Mouse (Mus musculus) T-helper 2 cell (primary cell): ENCODE results near the gene Srprb.

Experiments used
- in situ Hi-C: fragments of 300-600 bp; cut with MboI, MseI; formaldehyde crosslinking; loops from one replicate; pipeline ENCODE4 v1.15.1; 2025; ENCODE audit warnings: high pct_unique_total_duplicates

The Srprb gene

DNA sequence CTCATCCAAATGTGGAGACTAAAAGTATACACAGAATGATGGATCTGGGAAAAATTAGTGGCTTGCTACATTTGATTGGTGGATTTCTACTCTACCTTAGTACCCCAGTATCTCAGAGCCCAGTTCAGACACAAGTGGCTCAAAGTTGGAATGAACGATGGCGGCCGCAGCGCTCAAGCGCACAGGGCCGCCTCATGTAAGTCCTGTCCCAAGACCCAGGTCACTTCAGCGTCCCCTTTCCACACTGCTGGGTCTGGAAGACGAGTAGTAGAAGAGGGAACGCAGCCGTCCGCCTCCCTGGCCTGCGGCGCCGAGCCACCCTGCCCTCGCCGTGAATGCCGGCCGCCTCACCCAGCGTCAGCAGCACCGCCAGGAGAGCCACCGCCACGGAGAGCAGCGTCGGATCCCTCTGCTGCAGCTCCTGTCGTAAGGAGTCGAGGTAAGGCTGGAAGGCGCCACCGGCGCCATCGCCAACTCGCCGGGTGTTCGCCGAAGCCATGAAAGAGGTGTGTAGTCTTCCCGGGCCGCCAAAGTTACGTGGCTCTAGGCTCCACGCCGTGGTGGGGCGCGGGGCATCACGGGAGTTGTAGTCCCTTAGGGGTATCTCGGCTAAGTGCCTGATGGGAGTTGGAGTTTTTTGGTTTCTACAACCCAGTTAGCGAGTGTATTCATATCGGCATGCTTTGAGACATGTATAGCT, at the start of gene Srprb:
Gene Srprb, minus strand, starts transcription at position 577 of the 700 bp plus-strand sequence.
- in situ Hi-C loops, result loop anchor here (5.0 to 10.0 kb wide), 2 partner anchors 89 to 103 kb away; partner anchors contain the start of genes 1300017J02Rik, Rab6b and Topbp1

DNA sequence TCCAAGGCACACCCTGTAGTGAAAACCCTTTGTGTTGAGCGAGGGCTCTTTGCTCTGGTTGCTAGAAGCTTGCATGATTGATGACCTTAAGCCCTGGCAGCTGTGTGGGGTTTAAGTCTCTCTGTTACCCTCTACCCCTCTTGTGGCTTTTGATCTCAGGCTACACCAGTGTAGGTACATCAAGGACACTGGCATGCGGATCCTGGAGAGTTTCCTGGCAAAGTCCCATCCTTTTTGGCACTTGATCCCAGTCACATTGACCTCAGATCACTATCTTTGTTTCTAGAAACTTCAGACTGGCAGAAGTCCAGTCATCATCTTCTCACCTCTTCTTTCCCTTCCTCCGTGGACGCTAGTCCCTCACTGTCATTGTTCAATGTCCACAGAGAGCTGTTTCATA, 46.7 kb upstream of the Srprb start:
- in situ Hi-C loops, result no loop called here

DNA sequence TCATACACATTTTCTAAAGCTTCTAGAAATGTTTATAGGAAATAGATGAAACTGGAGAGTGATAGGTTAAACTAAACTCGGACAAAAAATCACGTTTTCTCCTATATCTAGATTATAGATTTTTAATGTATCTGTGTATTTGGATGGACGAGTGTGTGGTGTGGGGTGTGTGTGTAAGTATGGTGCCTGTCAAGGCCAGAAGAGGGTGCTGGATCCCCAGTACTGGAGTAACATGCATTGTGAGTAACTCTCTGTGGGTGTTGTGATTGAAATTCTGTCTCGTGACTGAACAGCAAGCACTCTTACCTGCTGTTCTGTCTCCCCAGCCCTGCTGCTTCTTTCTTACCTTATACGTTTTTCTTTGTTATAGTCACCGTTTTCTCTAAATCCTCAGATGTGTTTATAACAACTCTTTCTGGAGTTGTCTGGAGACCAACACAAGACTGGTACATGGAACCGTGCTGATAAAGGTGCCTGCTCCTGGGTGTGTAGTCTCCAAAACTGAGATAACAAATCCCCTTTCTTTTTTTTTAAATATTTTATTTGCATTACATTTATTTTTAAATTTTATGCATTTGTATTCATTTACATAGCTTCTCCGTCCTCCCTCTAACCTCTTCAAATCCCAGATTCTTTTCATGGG, 44.7 kb upstream of the Srprb start:
- in situ Hi-C loops, result no loop called here

DNA sequence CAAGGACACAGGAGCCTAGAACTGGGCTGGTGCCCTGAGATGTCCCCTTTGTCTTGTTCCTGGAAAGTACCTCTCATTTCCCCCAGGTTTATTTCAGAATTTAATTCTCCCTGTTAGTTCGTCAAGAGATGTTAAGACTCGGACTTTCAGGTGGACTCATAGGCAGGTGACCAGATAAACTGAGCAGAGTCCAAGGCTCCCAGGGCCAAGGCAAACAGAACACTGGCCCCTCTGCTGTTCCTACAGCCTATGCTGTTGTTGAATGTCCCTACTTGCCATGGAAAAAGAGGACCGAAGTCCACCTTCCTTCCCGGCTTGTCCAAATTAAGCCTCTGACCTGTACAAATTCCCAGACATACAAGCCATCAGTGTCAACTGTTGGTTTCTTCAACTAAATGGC, 41.7 kb upstream of the Srprb start:
- in situ Hi-C loops, result no loop called here

DNA sequence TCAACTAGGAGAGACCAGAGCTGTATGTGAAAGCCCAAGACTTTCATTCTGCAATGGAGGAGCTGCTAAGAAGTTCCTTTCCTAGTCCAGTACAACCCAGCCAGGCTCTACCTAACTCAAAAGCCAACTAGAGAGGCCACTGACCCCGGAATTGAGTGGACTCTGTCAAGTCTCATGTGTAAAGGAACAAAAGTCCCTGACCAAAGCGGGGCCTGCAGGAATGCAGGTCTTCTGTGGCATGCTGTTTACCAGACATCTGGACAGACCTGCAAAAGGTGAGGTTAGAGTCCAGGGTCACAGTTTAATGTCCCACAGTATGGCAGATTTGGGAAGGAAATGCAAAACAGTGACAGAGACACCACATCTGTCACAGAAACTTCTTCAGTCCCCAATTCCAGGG, 39.3 kb upstream of the Srprb start:
- in situ Hi-C loops, result no loop called here

DNA sequence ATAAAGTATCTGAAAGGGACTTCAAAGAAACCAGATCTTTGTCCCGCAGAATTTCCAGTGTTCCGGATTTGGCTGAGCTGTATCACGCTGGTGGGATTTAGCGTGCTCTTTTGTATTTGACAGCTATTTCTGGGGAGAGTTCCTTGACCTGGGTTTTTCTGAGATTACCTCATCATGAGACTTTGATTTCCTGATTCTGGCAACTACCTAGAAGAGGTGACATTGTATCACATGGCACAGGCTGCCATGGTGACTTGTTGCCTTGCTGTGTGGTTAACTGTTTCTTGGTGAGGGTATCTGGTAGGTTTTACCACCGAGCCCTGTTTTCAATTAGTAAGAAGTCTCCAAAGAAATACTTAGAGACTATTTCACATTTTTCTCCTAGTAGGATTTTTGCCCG, 37.5 kb upstream of the Srprb start:
- in situ Hi-C loops, result no loop called here

DNA sequence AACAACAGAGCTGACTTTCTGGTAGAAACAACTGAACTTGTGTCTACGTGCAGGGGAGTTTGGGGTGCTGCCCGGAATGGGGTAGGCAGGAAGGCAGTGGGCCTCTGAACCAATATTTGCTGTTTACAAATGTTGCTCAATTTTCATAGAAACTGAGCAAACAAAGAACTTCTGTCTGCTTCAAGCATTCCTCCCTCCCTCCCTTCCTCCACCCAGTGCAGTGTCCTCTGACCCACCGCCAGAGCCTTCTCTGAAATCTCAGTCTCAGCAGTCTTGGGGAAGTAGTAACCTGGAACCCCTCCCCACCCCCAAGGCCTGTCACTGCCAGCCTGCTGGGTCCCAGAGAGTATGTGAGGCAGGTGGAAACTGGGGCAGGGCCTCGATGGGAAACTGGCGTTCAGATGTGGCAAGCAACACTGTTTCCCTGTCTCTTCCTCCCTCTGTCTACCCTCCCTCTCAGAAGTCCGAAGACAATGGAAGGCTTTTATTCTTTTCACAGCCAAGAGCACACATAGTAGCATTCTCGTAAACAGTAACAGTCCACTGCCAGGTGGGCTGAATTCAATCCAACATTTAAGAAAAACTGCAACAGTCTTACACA, 32.7 kb upstream of the Srprb start:
- in situ Hi-C loops, result no loop called here

DNA sequence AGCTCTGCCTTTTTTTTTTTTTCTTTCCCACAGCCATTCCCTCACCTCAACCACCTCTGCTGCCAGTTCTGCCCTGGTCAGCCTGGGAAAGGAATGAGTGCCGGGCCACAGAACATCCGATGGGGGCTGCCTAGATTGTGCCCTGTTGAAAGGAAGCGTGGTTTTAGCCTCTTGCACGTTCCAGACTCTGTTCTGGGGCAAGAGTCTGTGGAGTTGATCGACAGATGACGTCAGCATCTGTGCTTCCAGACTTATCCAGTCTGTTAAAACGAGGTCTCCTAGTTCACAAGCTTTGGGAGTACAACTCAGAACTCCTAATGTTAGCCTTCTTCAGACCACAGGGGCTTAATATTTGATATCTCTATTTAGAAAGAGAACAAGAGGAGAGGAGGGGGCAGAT, 32.1 kb upstream of the Srprb start:
- in situ Hi-C loops, result no loop called here

DNA sequence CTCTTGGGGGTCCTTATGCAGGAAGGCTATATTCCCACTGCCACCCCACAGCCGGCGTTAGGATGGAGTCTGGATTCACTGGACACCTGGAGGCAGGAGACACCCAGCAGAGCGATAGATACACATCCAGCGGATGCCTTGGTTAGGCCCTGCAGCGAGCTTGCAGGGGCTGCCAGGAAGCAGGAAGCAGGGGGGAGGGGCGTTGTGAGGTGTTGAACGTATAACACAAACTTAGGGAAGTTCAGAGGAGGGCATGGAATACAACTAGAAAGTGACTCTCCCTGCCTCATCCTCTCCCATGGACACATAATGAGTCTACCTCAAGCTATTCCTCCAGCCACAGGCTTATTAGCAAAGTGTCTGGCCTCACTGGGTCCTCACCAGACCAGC, 31.1 kb upstream of the Srprb start:
- in situ Hi-C loops, result no loop called here

DNA sequence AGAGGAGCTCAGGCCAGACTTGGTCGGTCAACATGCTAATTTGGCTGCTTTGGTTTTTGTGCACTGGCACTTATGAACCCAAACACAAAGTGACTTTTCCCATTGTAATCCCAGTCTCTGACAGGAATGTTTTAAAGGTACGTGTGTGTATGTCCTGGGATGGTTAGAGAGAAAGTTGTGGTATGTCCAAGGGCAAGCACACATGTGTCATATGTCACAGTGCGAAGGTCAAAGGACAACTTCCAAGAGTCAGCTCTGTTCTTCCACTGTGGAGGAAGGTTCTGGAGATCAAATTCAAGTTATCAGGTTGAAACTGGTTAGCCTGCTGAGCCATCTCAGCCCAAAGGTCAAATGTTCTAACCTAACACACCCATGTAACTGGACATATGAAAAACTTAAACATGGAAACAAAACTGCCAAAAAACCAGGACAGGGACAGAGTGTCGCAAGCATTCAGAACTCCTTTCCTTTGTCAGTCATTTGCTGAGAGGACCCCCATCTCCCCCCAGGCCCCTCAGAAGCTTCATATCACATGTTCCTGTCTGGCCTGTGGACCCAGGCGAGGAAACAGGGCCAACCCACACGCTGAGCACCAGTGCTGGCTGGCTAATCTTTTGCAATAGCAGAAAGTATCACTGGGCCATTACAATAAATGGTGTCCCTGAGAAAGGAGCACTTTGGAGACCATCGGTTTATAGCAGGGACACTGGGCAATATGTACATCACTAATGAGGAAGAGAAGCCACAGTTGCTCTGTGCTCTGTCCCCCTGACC, 30.5 kb upstream of the Srprb start:
- in situ Hi-C loops, result no loop called here

DNA sequence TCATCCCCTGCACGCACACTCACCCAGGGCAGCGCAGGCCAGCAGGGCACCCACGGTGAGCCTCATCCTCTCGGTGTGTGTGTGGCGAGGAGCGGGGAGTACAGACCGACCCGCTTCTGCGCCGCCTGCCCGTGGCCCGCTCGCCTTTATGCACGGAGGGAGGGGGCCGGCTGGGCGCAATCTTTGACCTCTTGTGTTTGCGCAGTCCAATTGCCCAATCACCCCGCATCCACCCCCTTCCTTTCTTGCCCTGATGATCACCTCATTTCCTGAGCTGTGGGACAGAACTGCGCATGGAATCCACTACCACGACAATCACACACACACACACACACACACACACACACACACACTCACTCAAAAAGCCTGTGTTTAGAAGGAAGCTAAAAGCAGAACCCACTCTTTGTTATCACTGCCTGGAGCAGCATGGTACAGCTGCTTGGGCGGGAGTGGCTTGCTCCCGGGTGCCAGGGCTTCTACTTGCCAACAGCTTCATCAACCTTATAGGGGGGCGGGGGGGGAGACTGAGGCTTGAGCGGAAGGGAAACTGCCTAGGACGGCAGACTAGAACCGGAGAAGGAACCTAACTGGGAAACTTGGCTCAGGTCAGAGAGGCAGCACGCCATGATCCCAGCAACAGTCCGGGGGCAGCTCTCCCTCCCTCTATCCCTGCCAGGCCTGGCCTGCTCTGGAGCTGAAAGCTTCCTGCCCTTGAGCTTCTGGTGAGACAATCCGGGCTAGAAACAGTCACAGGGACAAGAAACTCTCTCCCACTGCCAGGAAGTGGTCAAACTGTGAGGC, 28.4 kb upstream of the Srprb start, which contains the start of the genes Gm20425 and Trf:
Gene Gm20425, minus strand, starts transcription at position 157 of the 801 bp plus-strand sequence.
Gene Trf, minus strand, starts transcription at position 294 of the 801 bp plus-strand sequence.
- in situ Hi-C loops, result no loop called here

DNA sequence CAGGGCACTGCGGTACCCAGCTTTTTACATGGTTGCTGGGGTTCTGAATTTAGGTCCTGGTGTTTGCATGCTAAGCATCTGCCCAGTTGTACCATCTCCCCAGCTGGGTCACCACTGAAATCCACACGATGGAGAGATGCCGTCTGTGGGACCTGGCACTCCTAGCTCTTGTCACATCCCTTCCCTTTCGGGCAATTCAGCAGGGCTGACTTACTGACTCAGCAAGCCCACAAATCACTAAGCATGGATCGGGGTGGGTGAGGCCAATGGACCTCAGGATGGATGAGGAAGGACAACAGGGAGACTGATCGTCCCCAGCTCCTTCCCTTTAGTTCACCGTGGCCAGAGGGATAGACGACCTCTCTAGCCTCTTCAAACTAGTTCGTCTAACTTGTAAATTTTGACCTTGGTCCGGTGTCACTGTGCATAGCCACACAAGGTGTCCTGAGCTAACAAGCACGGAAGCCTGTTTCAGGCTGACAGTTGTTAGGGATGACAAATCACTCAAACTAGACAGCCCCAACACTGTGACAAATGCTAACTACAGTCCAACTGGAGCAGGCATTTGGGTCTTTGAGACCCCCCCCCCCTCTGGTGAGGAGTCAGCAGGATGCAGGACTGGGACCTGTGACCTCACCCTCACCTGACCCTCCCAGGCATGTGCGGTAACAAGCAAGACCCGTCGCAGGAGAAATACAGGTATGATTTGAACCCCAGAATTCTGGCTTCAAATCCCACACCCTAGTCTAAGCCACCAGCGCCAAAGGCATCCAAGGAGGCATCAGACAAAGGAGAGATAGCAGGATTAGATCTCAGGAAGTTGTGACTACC, 27.3 kb upstream of the Srprb start:
- in situ Hi-C loops, result no loop called here

DNA sequence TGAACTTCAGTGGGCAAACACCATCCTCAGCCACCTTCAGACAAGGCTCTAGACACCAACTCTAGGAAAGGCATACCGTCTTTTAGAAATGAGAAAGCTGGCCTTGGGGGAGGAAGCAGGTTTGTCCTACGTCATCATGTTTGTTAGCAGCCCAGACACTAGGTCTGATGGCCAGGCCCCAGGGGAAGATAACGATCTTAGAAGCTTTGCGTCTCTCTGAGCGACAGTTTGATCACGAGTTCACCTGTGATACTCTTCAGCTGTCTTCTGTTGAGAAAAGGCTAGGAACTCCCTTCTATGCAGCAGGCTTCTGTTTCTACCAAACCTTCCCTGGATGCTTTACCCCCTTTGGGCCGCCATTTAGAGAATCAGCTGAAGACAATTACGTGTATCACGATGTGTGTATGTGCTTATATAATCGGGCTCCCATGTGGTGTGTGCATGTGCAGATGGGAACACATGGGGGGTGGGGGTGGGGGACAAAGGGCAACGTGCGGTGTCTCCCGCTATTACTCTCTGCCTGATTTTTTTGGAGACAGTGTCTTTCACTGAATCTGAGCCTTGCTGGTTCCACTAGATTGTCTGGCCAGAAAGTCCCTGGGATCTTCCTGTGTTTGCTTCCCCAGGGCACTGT, 26.6 kb upstream of the Srprb start:
- in situ Hi-C loops, result no loop called here

DNA sequence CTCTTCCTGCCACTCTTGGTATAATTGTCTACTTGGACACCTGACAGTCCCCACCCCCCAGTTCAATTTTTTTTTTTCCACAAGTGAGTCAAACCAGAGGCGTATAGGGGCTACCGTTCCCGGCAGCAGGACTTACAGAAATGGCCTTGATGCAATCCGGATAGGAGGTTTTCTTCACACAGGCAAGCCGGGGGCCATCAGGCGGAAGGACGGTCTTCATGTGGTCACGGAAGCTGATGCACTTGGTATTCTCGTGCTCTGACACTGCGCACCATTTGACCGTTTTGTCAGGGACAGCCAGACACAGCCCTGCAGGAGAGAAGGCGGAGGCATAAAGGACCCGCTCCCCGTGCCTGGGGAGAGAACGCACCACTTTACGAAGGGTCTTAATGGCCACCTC, 25.8 kb upstream of the Srprb start:
- in situ Hi-C loops, result no loop called here

DNA sequence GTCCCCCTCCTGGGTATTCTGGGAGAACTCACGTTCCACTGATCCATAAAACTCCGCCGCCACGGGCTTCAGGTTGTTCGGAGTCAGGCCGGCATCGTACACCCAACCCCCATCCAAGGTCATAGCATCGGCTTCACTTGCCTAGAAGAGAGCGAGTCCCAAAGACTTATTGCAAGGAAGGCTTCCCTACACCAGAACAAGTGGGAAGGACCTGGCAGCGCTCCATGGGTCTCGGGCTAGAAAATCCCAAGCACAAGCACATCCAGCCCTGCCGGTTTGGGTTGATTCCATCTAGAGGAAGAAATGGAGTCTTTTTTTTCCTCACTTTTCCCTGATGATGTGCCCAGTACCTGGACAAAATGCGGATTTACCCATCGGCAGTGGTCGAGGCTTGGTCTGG, 24.9 kb upstream of the Srprb start:
- in situ Hi-C loops, result no loop called here

DNA sequence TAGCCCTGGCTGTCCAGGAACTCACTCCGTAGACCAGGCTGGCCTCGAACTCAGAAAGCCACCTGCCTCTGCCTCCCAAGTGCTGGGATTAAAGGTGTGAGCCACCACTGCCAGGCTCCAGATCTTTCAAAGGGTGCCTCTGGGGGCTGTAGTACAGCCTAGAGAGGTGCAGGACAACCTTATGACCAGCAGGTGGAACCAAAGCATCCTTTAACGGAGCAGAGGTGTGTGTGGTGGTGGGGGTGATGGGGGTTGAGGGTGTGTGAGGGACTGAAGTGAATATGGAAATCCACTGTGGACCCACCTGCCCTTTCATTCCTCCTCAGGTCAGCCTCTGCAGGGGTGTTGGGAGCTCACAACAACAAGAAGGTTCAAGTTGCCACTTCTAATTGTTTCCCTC, 23.5 kb upstream of the Srprb start:
- in situ Hi-C loops, result no loop called here

DNA sequence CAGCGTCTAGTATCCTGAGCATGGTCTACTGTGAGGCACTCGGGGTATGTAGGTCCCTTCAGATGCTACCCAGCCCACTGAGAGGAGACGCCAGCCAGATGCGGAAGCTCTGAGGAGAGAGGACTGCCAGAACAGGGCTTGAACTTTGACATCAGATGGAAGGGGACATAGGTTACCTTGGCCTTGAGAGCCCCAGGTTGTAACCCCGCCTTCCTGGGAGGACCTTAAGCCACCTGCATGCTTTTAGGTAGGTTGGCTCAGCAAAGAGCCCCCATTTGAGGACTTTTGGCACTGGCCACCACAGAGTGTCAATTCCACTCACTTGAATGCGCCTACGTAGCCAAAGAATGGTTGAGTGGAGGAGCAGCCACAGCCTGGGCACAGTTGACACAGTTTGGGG, 22.8 kb upstream of the Srprb start:
- in situ Hi-C loops, result loop anchor here (5.0 kb wide), 1 partner anchor 68 kb away; no protein-coding TSS in a partner anchor

DNA sequence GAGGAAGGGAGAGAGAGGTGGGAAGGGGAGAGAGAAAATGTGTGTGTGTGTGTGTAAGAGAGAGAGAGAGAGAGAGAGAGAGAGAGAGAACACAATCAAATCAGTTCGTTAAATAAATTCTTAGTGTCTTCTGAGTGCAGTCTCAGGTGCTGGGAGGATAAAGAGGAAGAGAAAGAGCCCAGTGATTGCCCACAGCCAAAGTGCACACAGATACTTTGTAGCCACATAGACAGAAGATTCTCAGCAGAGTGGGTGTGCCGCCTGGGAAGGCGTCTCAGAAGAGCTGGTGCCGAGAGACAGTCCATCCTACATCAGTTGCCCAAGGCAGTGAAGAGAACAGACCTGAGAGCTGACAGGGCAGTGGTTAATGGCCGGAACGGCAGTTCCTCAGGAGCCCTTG, 12.3 kb upstream of the Srprb start:
- in situ Hi-C loops, result no loop called here

DNA sequence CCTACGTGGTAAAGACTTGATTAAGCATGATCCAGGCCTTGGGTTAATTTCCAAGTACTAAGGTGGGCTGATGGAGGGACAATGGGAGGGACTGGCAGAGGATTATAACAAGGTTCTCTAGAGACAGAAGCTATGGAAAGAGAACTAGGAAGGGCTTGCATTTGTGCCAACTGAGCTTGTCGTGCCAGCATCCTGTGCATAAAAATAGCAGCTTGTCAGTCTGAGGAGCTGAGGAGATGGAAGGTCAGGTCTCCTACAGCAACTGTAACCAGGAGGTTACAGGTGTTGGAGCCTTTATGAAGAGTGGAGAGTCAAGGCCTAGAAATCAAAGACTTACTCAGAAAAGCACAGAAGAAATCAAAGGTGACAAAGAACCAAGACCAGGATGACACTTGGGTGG, 11.7 kb upstream of the Srprb start:
- in situ Hi-C loops, result no loop called here
